Mouse (Mus musculus) T-helper 1 cell (primary cell): ENCODE results near the gene Tnfaip1.

ENCODE experiments used
- in situ Hi-C: fragments of 300-600 bp; cut with MboI, MseI; formaldehyde crosslinking; loops from one replicate; pipeline ENCODE4 v1.15.1; 2025; ENCODE audit warnings: high pct_unique_total_duplicates

Gene Tnfaip1

GRCm38 (mm10) chr11:78500623-78501202 lies 35.4 kb downstream of the Tnfaip1 start:
- in situ Hi-C loops = loop anchor here (10.0 kb wide), 1 partner anchor 1464 kb away; the partner anchor contains the start of gene Utp6

- in situ Hi-C loops = no loop called here
These were observed 36.6 kb downstream of the Tnfaip1 start for GRCm38 (mm10) chr11:78499543-78499942.

GRCm38 (mm10) chr11:78499004-78499403 lies 37.1 kb downstream of the Tnfaip1 start, which contains the start of gene Vtn:
Gene Vtn (plus strand): TSS chr11:78499091.
- in situ Hi-C loops = no loop called here

GRCm38 (mm10) chr11:78497544-78498522 lies 38.3 kb downstream of the Tnfaip1 start, which contains the start of gene Sarm1:
Gene Sarm1 (minus strand): TSS chr11:78497754.
- in situ Hi-C loops = no loop called here

GRCm38 (mm10) chr11:78497071-78497541 lies 39.0 kb downstream of the Tnfaip1 start:
- in situ Hi-C loops = no loop called here

GRCm38 (mm10) chr11:78495904-78496303 lies 40.2 kb downstream of the Tnfaip1 start:
- in situ Hi-C loops = no loop called here

GRCm38 (mm10) chr11:78490781-78491241 lies 45.3 kb downstream of the Tnfaip1 start:
- in situ Hi-C loops = no loop called here

- in situ Hi-C loops = no loop called here
These were observed 48.0 kb downstream of the Tnfaip1 start for GRCm38 (mm10) chr11:78488168-78488567.

GRCm38 (mm10) chr11:78483639-78484038 lies 52.5 kb downstream of the Tnfaip1 start:
- in situ Hi-C loops = no loop called here

- in situ Hi-C loops = no loop called here
These were observed 60.8 kb downstream of the Tnfaip1 start for GRCm38 (mm10) chr11:78475289-78475688.
